Mouse (Mus musculus) neural tube, embryonic 13.5 days (tissue): ENCODE measurements around the gene Iqsec1. TPM values are rescaled to one million over a fixed set of nuclear protein-coding genes. Genes with fewer than 3 reads are reported as not detected.

Experiments used
- ATAC-seq: fragments of 200-750 bp; cut with Nextera tagmentation; 2 replicates; pipeline ENCODE4 v1.8.0; 2017; ENCODE audit warnings: low read depth, mild to moderate bottlenecking, moderate TSS enrichment, moderate library complexity
- H3K27ac ChIP-seq: fragments of 300-500 bp; sonication (generic); replicated peaks from 2 replicates; pipeline ENCODE4 v1.5.1; 2015; ENCODE audit warnings: moderate library complexity, mild to moderate bottlenecking, inconsistent platforms
- H3K27me3 ChIP-seq: fragments of 300-500 bp; sonication (generic); 2 replicates; pipeline ENCODE4 v1.6.1; 2015; ENCODE audit warnings: mild to moderate bottlenecking, inconsistent platforms
- H3K36me3 ChIP-seq: fragments of 300-500 bp; sonication (generic); 2 replicates; pipeline ENCODE4 v1.6.1; 2015; ENCODE audit warnings: mild to moderate bottlenecking, inconsistent platforms
- H3K4me1 ChIP-seq: fragments of 300-500 bp; sonication (generic); replicated peaks from 2 replicates; pipeline ENCODE4 v1.6.1; 2015; ENCODE audit warnings: inconsistent platforms
- H3K4me2 ChIP-seq: fragments of 300-500 bp; sonication (generic); 2 replicates; pipeline ENCODE4 v1.6.1; 2015; ENCODE audit warnings: inconsistent platforms, mild to moderate bottlenecking, moderate library complexity
- H3K4me3 ChIP-seq: fragments of 300-500 bp; sonication (generic); 2 replicates; pipeline ENCODE4 v1.5.1; 2015; ENCODE audit warnings: mild to moderate bottlenecking, inconsistent platforms
- H3K9ac ChIP-seq: fragments of 300-500 bp; sonication (generic); 2 replicates; pipeline ENCODE4 v1.6.1; 2015; ENCODE audit warnings: moderate library complexity, mild to moderate bottlenecking, inconsistent platforms
- H3K9me3 ChIP-seq: fragments of 300-500 bp; sonication (generic); 2 replicates; pipeline ENCODE4 v1.6.1; 2016; ENCODE audit warnings: inconsistent platforms
- WGBS: fragments of 180-500 bp; shearing (Covaris S2); methylation state at CpG from one replicate; pipeline ENCODE4 v1.1.7; 2015; 5-methylcytosine and 5-hydroxymethylcytosine counted together
- polyA plus RNA-seq: library from polyadenylated mRNA; unstranded; fragments of >200 nt; fragmentation: Nextera tagmentation; extraction: Ambion mirVana; gene quantifications from 2 replicates; pipeline ENCODE4 v1.2.1, GENCODE M21; 2015

The Iqsec1 gene
- polyA plus RNA-seq, 1 experiment from 2014 or later: 15.0 TPM

DNA sequence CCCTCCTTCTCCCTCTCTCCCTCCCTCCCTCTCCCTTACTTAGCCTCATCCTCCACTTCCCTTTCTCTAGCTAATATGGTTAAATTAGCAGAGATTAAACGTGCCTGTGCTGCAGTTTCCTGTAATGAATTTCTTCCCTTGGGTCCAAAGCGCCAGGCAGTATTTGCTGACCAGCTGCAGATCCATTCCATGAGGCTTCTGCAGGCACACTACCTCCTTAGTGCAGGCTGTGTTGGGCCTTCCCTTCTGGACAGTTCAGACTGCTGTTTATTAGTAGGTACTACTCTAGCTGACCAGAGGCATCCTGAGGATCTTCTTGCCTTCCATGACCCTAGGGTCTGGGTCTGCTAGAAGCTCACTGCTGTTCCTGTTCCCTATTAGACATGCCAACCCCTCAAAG is 72.9 kb downstream of the Iqsec1 start:
- no peaks in the 10 kb centered on the region for H3K9me3 ChIP-seq
- H3K9ac ChIP-seq: no peak overlapping the region
- H3K4me2 ChIP-seq: no peak overlapping the region
- no peak for ATAC-seq
- no peaks in the 10 kb centered on the region for H3K27me3 ChIP-seq
- H3K27ac ChIP-seq: no peak overlapping the region
- H3K4me3 ChIP-seq: no peak overlapping the region
- H3K36me3 ChIP-seq: no peaks in the 10 kb centered on the region
- peaks cover 13% of the 10 kb centered on the region for H3K4me1 ChIP-seq
- whole genome bisulfite sequencing: 48% methylated on average over 2 of the region's 2 CpGs

DNA sequence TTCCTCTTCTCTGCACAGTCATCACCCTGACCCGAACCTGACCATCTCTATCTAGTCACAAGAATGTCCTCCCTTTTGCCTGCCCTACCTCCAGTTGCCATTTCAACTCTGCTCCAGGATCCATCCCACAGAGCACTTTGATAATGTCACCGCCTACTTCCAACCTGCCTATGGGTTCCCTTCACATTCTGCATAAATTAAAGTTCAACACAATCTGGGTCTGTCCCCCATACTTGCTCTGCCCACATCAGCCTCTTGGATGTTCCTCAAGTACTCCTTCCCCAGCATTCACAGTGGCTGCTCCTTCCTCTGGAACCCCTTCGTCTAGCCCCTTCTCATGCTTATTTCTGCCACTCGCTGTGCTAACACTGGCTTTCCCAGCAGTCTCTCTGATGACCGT is 74.7 kb downstream of the Iqsec1 start:
- H3K9me3 ChIP-seq: no peaks in the 10 kb centered on the region
- H3K9ac ChIP-seq: no peak overlapping the region
- H3K4me3 ChIP-seq: no peak overlapping the region
- H3K27ac ChIP-seq: no peak overlapping the region
- H3K36me3 ChIP-seq: no peaks in the 10 kb centered on the region
- no peak for ATAC-seq
- H3K27me3 ChIP-seq: no peaks in the 10 kb centered on the region
- no peaks in the 10 kb centered on the region; the same call in 1 of the 2 replicates for H3K4me1 ChIP-seq
- no peak overlapping the region for H3K4me2 ChIP-seq
- 85% methylated on average over 5 of the region's 5 CpGs for whole genome bisulfite sequencing

DNA sequence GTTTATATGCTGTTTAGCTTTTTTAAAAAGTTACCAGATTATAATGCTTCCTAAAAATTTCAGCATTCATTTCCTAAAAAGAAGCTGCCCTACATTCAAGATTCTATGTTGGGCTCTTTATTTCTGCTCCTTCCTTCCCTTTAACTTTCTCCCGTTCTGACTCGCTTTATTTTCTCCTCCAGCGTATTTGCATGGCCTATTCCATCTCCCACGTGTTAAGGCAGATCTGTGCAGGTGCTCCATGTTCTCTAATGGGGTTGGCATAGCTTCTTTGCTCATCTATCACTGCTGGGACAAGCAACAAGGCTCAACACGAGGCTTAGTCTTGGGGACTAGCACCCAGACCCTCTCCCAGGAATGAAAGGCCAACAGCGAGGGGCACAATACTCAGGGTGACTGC is 75.7 kb downstream of the Iqsec1 start:
- Histone ChIP-seq H3K27ac (no peak overlapping the region), H3K4me3 (no peak overlapping the region), H3K9ac (no peak overlapping the region), H3K4me2 (no peak overlapping the region), H3K36me3 (no peaks in the 10 kb centered on the region), H3K4me1 (no peaks in the 10 kb centered on the region; the same call in 1 of the 2 replicates), H3K27me3 (no peaks in the 10 kb centered on the region), H3K9me3 (no peaks in the 10 kb centered on the region)
- no peak for ATAC-seq
- WGBS: 82% methylated on average over 6 of the region's 6 CpGs

DNA sequence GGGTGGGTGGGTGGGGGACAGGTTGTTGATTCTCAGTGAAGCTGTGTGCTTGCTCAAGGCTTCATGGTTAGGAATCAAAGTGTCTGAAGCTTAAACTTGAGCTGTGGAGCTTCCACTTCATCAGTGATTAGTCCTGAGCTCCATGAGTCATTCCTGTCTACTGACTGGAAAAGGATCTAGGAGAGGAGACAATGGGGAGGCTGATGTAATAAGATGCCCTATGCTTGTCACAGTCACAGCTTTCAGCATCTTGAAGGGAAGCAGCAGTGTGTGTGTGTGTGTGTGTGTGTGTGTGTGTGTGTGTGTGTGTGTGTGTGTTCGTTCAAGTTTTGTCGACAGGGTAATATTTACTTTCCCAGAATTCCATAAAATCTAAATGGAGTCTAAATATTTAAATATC is 84.3 kb downstream of the Iqsec1 start:
- Histone ChIP-seq H3K9me3 (no peaks in the 10 kb centered on the region), H3K4me2 (no peak overlapping the region), H3K27ac (no peak overlapping the region), H3K27me3 (no peaks in the 10 kb centered on the region), H3K36me3 (no peaks in the 10 kb centered on the region), H3K9ac (no peak overlapping the region), H3K4me3 (no peak overlapping the region), H3K4me1 (peaks cover 19% of the 10 kb centered on the region)
- WGBS: 100% methylated on average over 1 of the region's 2 CpGs
- no peak for ATAC-seq

DNA sequence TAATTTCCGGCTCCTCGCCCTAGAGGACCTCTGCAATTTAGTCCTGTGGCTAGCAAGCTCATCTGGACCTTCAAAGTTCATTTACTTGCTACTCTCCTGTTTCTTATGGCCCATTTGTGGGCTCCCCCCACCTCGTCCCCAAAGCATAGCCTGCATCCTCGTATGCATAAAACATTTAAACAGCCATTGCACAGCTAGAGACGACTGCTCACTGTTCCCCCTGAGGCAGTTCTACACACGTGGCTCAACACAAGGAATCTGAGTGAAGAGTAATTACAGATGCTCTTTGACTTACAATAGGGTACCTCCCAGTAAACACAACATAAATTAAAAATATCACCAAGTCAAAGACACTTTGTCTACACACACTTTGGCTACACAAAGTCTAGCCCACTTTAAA is 88.2 kb downstream of the Iqsec1 start:
- H3K27me3 ChIP-seq: no peaks in the 10 kb centered on the region
- no peak overlapping the region for H3K4me3 ChIP-seq
- H3K4me1 ChIP-seq: peaks cover 19% of the 10 kb centered on the region
- no peak overlapping the region for H3K4me2 ChIP-seq
- no peak overlapping the region for H3K27ac ChIP-seq
- H3K9me3 ChIP-seq: no peaks in the 10 kb centered on the region
- H3K36me3 ChIP-seq: no peaks in the 10 kb centered on the region
- no peak for ATAC-seq
- 35% methylated on average over 6 of the region's 6 CpGs for WGBS
- no peak overlapping the region for H3K9ac ChIP-seq

DNA sequence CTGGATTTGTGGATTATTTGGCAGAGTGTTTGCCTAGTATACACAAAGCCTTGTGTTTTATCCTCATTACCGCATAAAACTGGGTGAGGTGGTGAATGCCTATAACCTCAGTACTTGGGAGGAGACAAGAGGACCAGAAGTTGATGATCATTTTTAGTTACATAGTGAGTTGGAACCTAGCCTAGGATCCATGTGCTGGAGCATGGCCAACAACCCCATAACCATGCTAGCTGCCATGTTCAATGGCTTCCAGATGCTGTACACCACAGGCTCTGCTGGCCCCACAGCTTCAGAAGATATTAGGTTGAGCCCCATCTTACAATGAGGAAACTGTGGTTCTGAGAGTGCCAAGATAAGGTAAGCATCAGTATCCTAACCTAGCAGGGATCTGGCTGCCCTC is 89.2 kb downstream of the Iqsec1 start:
- H3K4me3 ChIP-seq: no peak overlapping the region
- H3K36me3 ChIP-seq: no peaks in the 10 kb centered on the region
- no peak for ATAC-seq
- H3K27ac ChIP-seq: no peak overlapping the region
- peaks cover 19% of the 10 kb centered on the region for H3K4me1 ChIP-seq
- no peaks in the 10 kb centered on the region for H3K9me3 ChIP-seq
- H3K4me2 ChIP-seq: no peak overlapping the region
- H3K9ac ChIP-seq: no peak overlapping the region
- 98% methylated on average over 1 of the region's 1 CpGs for WGBS
- no peaks in the 10 kb centered on the region for H3K27me3 ChIP-seq

DNA sequence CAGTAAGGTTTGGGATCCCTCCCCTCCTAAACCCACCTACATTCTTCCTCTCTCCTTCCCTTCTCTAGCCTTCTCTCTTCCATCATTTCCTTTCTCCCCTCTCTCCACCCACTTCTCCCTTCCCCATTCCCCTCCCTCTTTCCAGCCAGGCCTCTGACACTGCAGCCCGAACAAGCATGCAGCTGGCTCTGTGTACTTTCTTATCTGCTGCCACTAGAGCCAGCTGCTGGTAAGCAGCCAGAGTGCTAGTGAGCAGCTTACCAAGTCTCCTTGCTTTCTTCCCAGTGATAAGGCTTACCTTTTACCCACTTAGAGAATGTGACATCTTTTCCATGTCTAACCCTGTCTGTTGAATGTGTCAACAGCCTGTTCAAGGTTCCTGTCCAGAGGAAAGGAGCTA is 90.4 kb downstream of the Iqsec1 start:
- Histone ChIP-seq H3K4me3 (no peak overlapping the region), H3K27ac (no peak overlapping the region), H3K36me3 (no peaks in the 10 kb centered on the region), H3K4me2 (no peak overlapping the region), H3K27me3 (no peaks in the 10 kb centered on the region), H3K9me3 (no peaks in the 10 kb centered on the region), H3K4me1 (peaks cover 19% of the 10 kb centered on the region), H3K9ac (no peak overlapping the region)
- WGBS: 31% methylated on average over 1 of the region's 1 CpGs
- no peak for ATAC-seq

DNA sequence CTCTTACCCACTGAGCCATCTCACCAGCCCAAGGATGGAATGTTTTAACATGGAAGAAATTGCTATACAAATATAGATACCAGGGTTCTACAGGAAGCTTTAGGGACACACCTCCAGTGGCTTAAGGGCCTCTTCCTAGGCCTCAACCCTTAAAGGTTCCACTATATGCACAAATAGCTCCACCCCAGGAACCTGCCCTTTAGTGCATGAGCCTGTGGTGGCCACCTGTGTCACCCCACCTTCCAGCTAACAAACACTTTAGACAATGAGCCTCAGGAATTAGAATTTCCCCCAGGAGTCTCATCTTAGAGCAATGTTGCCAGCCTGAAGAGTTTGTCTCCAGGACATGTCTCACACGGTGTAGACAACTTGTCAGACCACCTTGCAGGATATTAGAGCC is 96.1 kb downstream of the Iqsec1 start:
- Histone ChIP-seq H3K4me1 (0 out of 2 replicates have a peak, but pooled peaks cover 4% of the 10 kb centered on the region), H3K27ac (no peak overlapping the region), H3K36me3 (no peaks in the 10 kb centered on the region), H3K4me3 (no peak overlapping the region), H3K9ac (no peak overlapping the region), H3K27me3 (no peaks in the 10 kb centered on the region), H3K4me2 (no peak overlapping the region), H3K9me3 (no peaks in the 10 kb centered on the region)
- no peak for ATAC-seq
- 94% methylated on average over 1 of the region's 1 CpGs for WGBS

DNA sequence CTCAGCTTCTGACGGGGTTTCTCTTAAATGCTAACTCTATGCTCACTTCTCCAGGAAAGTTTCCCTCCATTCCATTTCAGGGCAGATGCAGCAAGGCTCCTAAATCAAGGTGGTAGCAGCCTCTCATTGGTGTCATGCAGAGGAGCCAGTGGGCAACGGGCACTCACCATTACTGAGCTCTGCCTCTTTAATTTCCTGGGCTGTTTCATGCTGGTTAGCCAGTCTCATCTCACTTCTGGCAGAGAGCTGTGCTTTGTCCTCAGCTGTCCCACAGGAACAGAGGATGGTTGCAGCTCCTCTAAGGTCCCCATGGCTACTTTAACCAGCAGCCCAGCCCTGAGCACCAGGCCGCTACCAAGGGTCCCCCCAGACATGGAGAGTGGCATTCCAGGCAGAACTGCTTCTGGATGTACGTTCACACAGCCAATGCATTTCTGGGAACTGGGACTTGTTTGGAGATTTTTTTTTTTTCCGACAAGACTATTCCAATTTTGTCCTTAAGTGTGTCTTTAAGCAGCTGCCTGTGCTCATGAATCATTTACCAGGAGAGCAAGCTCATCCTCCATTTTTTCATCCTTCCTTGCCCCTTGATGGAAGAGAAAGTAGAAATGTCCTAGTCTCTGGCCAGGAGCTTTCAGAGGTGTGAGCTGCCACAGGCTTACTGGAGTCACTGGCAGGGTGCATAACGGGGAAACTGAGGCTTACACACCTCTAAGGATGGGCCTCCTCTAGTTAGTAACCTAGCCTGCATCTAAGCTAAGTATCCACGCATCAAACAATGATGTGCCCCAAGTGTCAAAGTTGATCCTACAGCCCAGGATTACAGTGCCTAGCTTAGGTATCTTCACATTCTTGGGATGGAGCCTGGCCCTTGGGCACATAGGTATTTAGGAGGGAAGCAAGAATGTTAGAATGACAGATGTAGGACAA is 98.9 kb downstream of the Iqsec1 start:
- Histone ChIP-seq H3K9ac (no peak overlapping the region), H3K36me3 (no peaks in the 10 kb centered on the region), H3K4me2 (no peak overlapping the region), H3K27ac (no peak overlapping the region), H3K9me3 (no peaks in the 10 kb centered on the region), H3K4me1 (0 out of 2 replicates have a peak, but pooled peaks cover 4% of the 10 kb centered on the region), H3K27me3 (no peaks in the 10 kb centered on the region), H3K4me3 (no peak overlapping the region)
- WGBS: 79% methylated on average over 7 of the region's 7 CpGs
- ATAC-seq: no peak

DNA sequence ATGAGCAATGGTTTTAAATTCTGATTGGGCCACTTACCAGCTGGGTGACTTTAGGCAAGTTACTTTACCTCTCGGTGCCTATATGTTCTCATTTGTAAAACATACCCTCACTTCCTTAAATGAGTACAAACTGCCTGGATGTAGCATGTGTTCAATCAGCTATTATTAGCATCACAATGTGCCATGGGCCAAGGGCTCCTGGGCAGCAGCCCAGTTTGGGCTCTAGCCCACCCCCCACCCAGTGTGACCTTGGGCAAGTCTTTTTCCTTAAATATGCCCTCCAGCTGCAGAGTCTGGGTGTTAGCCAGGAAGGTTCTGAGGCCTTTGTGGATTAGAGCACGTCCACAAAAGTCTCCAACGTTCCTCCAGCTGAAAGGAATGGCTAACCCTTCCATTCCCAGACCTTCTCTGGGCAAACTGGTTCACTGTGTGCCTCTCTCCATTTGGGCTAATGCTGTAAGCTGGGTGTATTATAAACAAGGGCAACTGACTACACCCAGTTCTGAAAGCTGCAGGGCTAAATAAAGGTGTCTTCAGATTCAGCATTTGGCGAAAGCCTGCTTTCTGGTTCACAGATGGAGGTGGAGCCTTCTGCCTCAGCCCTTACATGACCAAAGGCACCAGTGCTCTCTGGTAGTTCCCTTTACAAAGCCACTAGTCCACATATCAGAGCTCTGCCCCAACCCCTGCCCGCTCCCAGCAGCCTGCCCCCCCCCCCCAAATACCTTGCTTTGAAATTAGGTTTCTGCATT is 101.3 kb downstream of the Iqsec1 start:
- H3K9me3 ChIP-seq: no peaks in the 10 kb centered on the region
- H3K4me1 ChIP-seq: peaks cover 4% of the 10 kb centered on the region; the same call in 1 of the 2 replicates
- H3K9ac ChIP-seq: no peak overlapping the region
- H3K36me3 ChIP-seq: no peaks in the 10 kb centered on the region
- no peak overlapping the region for H3K4me2 ChIP-seq
- no peaks in the 10 kb centered on the region for H3K27me3 ChIP-seq
- 60% methylated on average over 5 of the region's 5 CpGs for WGBS
- H3K27ac ChIP-seq: no peak overlapping the region
- ATAC-seq: no peak
- no peak overlapping the region for H3K4me3 ChIP-seq

DNA sequence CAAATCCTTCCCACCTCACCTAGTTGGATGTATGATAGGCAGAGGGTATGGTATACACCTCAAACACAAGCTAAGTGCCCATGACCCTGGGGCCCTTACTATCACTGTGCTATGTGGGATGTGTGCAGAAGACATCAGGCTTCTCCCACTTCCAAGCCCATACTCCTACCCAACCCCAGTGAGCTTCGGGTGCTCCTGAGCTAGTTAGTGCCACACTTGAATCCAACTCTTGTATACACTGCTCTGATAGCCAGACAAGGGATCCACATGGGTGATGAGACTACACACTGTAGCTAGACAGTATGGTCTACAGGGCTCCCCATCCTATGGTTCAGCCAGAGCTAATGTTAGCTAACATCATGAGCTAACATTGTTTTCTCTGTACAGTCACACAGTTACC is 102.9 kb downstream of the Iqsec1 start:
- no peaks in the 10 kb centered on the region for H3K36me3 ChIP-seq
- ATAC-seq: no peak
- peaks cover 4% of the 10 kb centered on the region; the same call in 1 of the 2 replicates for H3K4me1 ChIP-seq
- no peaks in the 10 kb centered on the region for H3K9me3 ChIP-seq
- H3K27ac ChIP-seq: no peak overlapping the region
- no peak overlapping the region for H3K9ac ChIP-seq
- H3K27me3 ChIP-seq: no peaks in the 10 kb centered on the region
- H3K4me3 ChIP-seq: no peak overlapping the region
- WGBS: 100% methylated on average over 1 of the region's 1 CpGs
- no peak overlapping the region for H3K4me2 ChIP-seq

DNA sequence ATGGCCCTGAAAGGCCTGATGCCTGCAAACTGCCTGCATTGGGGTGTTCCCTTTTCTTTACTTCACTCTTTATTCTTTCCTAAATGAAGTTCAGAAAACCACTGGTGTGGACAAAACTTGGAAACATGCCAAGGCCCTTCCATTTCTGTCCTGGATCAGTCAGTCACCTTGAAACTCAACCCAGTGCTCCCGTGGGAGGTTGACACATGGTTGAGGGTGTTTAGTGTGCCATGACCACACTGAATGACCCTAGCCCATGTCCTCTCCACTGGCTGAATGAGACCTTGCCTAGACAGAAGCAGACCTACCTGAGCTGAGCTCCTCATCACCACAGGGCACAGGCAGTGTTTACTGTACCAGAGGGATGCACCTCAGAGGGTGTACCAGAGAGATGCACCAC is 103.9 kb downstream of the Iqsec1 start:
- H3K27me3 ChIP-seq: no peaks in the 10 kb centered on the region
- no peak overlapping the region for H3K4me3 ChIP-seq
- H3K9ac ChIP-seq: no peak overlapping the region
- H3K27ac ChIP-seq: no peak overlapping the region
- H3K9me3 ChIP-seq: no peaks in the 10 kb centered on the region
- no peak for ATAC-seq
- no peaks in the 10 kb centered on the region for H3K36me3 ChIP-seq
- H3K4me2 ChIP-seq: no peak overlapping the region
- H3K4me1 ChIP-seq: peaks cover 6% of the 10 kb centered on the region; the same call in 1 of the 2 replicates
- 33% methylated on average over 1 of the region's 1 CpGs for WGBS
